Mouse (Mus musculus) small intestine, adult 2 months (tissue): Measurements from ENCODE around the gene Alox12b. TPM values are rescaled to one million over a fixed set of nuclear protein-coding genes. Genes with fewer than 3 reads are reported as not detected.
A peak's percentile ranks its signal among the peaks of the same experiment; 100 is the strongest.

Experiments
- H3K27ac ChIP-seq: fragments of 200-500 bp; 2 replicates; pipeline ENCODE4 v1.5.1; 2012; ENCODE audit warnings: low read depth, low read length, control low read depth, inconsistent platforms; ENCODE audit not compliant: insufficient read depth
- H3K27me3 ChIP-seq: fragments of 200-500 bp; 2 replicates; pipeline ENCODE4 v1.6.1; 2012; ENCODE audit warnings: mild to moderate bottlenecking, moderate library complexity, low read length, inconsistent platforms; ENCODE audit not compliant: control insufficient read depth, insufficient read depth
- H3K36me3 ChIP-seq: fragments of 200-500 bp; 2 replicates; pipeline ENCODE4 v1.6.1; 2012; ENCODE audit warnings: mild to moderate bottlenecking, low read length, control low read depth, inconsistent platforms; ENCODE audit not compliant: control insufficient read depth, insufficient read depth
- H3K4me1 ChIP-seq: fragments of 200-500 bp; 2 replicates; pipeline ENCODE4 v1.6.1; 2012; ENCODE audit warnings: low read length, inconsistent platforms, mixed read lengths; ENCODE audit not compliant: control insufficient read depth, insufficient read depth, insufficient read length
- H3K4me3 ChIP-seq: fragments of 200-500 bp; 2 replicates; pipeline ENCODE4 v1.5.1; 2012; ENCODE audit warnings: low read depth, mild to moderate bottlenecking, control low read depth, inconsistent platforms, low read length, moderate library complexity
- CTCF ChIP-seq: fragments of 200-500 bp; IDR thresholded peaks from 2 replicates; pipeline ENCODE4 v1.5.1; 2012; ENCODE audit warnings: low read depth, mild to moderate bottlenecking, control low read depth, inconsistent platforms, low read length, moderate library complexity, mixed read lengths; ENCODE audit not compliant: insufficient replicate concordance, insufficient read length; ENCODE audit errors: extremely low read depth
- POLR2A ChIP-seq: fragments of 200-500 bp; IDR thresholded peaks from 2 replicates; pipeline ENCODE4 v1.6.1; 2012; ENCODE audit warnings: low read depth, mild to moderate bottlenecking, control low read depth, inconsistent platforms, low read length, moderate library complexity
- WGBS: fragments of 180-500 bp; shearing (Covaris S2); methylation state at CpG from one replicate; pipeline ENCODE4 v1.1.7; 2018; 5-methylcytosine and 5-hydroxymethylcytosine counted together
- polyA plus RNA-seq: library from polyadenylated mRNA; depleted of rRNA; stranded (reverse); fragments of >200 nt; gene quantifications from 2 replicates; pipeline ENCODE4 v1.2.3, GENCODE M21; 2012

The Alox12b gene
- polyA plus RNA-seq, 1 experiment: not detected

DNA sequence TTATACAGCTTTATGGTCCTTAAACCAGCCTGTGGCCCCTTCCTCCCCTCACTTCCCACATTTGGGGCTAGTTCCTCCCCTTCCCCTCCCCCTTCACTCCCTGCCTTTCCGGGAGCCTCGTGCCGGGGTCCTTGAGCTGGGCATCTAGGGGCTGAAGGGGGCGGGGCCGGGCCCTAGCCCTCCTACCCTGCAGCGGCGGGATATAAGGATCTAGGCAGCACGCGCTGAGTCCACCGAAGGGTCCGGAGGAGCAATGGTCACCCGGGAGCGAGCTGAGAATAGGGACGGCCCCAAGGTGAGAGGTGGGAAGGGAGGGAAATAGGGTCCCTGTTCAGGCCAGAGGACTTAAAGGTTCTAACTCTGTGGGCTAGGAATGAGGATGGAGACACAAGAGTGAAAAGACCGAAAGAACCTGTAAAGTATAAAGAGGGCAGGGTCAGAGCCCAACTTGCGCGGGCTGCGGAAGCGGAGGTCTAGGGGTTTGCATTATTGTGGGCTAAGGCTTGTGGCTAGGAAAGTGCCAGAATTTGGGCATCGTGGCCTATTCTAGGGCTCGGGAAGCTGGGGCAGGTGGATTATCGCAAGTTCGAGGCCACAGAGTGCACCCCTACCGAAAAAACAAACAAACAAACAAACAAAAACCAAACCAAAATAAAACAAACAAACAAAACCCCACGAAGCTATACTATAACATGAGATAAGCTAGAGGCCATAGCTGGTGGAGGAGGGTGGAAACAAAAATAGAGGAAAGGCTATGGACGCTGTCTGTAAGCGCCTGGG, 36.4 kb upstream of the Alox12b start, which contains the start of gene Hes7:
Hes7 (plus strand) TSS at position 184 of the 780 bp plus-strand sequence.
- no peak for TF ChIP-seq CTCF
- TF ChIP-seq POLR2A: no peak
- 23% methylated on average over 27 of the region's 27 CpGs for WGBS
- Histone ChIP-seq H3K27me3 (no peaks in the 10 kb centered on the region), H3K4me3 (peak within 1 kb of the TSS; percentile 63), H3K4me1 (peaks cover 5% of the 10 kb centered on the region), H3K36me3 (no peaks in the 10 kb centered on the region), H3K27ac (no peak within 1 kb of the TSS)

DNA sequence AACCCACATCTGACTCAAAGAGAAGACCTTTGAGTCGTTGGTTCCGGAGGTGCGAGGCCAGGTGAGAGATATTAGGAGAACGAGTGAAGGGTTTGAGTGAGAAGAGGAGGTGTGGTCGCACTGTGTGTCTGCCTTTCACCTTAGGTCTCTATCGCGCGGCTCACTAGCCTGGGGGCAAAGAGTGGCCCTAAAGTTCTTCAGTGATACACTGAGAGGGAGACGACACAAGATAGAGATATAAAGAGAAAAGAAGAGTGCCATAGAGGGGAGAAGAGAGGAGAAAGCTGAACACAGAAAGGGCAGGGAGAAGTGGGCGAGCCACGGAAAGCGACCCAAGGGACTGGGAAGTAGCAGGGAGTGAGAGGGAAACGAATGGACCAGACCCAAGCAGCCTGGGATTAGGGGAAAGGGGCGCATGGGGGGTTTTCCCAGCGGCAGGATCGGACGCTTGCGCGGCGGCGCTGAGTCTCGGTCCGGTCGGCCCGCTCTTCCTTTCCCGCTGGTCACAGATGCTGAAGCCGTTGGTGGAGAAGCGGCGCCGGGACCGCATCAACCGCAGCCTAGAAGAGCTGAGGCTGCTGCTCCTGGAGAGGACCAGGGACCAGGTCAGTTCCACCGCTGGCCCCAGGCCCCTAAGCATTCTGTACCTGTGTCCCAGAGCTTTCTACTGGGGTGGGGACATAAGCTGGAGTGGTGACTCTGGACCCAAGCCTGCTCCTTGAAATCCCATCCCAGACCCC, 35.6 kb upstream of the Alox12b start:
- 2% methylated on average over 33 of the region's 33 CpGs for WGBS
- no peak overlapping the region for H3K27ac ChIP-seq
- TF ChIP-seq CTCF: no peak

DNA sequence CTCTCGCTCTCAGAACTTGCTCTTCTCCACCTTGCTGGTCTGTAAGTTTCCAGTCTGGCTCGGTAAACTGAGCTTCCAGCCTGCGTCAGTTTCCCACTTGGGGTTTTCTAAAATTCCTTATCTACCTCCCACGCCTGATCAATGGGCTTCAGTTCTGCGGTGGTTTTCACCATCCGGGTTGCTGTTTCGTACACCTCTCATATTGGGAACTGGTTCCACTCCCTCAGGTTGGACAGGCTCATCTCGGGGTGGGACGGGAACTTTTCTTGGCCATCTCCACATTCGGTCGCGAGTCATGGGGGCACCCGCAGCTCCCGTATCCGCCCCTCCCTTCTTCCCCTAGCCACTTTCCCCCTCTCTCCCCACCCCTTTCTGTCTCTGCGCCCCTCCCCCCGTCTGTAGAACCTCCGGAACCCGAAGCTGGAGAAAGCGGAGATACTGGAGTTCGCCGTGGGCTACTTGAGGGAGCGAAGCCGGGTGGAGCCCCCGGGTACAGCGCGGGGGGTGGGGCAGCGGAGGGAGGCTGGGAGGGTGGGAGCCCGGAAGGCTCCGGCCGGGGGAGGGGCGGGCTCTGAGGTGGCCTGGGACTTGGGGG, 35.0 kb upstream of the Alox12b start:
- Histone ChIP-seq H3K4me3 (peak overlapping the region; percentile 63), H3K27me3 (no peaks in the 10 kb centered on the region), H3K4me1 (peaks cover 5% of the 10 kb centered on the region), H3K36me3 (no peaks in the 10 kb centered on the region), H3K27ac (no peak overlapping the region)
- WGBS: under 1% methylated on average over 31 of the region's 32 CpGs
- TF ChIP-seq POLR2A (no peak), CTCF (no peak)

More for the DNA sequence above, 35.6 kb upstream of the Alox12b start:
- no peaks in the 10 kb centered on the region for H3K27me3 ChIP-seq
- H3K36me3 ChIP-seq: no peaks in the 10 kb centered on the region
- H3K4me1 ChIP-seq: peaks cover 5% of the 10 kb centered on the region
- H3K4me3 ChIP-seq: peak overlapping the region; percentile 63

DNA sequence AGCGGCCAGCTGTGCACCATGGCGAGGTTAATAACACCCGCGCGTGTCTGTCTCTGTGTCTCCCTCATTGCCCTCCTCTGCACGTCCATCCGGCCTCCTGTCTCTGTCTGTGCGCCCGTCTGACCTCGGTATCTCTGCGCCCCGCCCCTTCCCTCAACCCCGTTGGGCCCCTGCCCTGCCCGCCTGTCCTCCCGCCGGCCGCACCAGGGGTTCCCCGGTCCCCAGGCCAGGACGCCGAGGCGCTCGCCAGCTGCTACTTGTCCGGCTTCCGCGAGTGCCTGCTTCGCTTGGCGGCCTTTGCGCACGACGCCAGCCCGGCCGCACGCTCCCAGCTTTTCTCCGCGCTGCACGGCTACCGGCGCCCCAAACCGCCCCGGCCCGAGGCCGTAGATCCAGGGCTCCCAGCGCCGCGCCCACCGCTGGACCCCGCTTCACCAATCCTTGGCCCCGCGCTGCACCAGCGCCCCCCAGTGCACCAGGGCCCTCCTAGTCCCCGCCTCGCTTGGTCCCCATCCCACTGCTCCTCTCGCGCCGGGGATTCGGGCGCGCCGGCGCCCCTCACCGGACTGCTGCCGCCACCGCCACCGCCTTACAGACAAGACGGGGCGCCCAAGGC, 34.3 kb upstream of the Alox12b start, which contains the start of gene 9130213A22Rik:
9130213A22Rik (minus strand) TSS at position 254 of the 616 bp plus-strand sequence.
- H3K36me3 ChIP-seq: no peaks in the 10 kb centered on the region
- H3K27ac ChIP-seq: peak within 1 kb of the TSS; percentile 35; the same call in 1 of the 2 replicates
- peak; percentile 31; the same call in 1 of the 2 replicates for TF ChIP-seq CTCF
- no peak for TF ChIP-seq POLR2A
- under 1% methylated on average over 64 of the region's 66 CpGs for WGBS
- H3K4me3 ChIP-seq: peak within 1 kb of the TSS; percentile 63
- H3K27me3 ChIP-seq: no peaks in the 10 kb centered on the region
- H3K4me1 ChIP-seq: peaks cover 5% of the 10 kb centered on the region

DNA sequence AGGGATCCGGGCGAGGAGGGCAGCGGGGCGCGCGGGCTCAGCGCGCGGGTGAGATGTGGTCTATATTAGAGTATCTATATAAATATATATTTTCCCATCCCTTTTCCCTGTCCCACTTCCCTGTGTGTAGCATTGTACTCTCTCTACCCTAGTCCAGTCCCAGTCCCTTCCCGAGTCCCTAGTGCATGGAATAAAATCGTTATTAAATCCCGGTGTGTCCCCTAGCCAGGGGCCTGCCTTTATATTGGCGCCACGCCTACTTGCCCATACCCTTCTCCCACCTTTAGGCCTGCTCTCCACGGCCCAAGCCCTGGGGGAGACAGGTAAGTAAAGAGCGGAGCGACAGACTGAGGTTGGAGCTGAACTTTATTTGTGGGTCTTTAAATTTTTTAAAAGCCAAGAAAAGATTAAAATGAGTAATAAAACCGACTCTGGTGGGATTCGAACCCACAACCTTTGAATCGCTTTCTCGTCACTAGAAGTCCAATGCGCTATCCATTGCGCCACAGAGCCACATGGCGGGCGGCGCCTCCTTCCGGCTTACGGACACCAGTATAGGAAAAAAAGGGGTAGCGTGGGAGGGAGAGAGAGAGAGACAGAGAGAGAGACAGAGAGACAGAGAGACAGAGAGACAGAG, 33.6 kb upstream of the Alox12b start:
- peak overlapping the region; percentile 63 for H3K4me3 ChIP-seq
- 2% methylated on average over 29 of the region's 29 CpGs for WGBS
- H3K4me1 ChIP-seq: peaks cover 5% of the 10 kb centered on the region
- no peaks in the 10 kb centered on the region for H3K27me3 ChIP-seq
- no peaks in the 10 kb centered on the region for H3K36me3 ChIP-seq
- peak overlapping the region; percentile 58 for H3K27ac ChIP-seq
- TF ChIP-seq CTCF: no peak
- TF ChIP-seq POLR2A: no peak

DNA sequence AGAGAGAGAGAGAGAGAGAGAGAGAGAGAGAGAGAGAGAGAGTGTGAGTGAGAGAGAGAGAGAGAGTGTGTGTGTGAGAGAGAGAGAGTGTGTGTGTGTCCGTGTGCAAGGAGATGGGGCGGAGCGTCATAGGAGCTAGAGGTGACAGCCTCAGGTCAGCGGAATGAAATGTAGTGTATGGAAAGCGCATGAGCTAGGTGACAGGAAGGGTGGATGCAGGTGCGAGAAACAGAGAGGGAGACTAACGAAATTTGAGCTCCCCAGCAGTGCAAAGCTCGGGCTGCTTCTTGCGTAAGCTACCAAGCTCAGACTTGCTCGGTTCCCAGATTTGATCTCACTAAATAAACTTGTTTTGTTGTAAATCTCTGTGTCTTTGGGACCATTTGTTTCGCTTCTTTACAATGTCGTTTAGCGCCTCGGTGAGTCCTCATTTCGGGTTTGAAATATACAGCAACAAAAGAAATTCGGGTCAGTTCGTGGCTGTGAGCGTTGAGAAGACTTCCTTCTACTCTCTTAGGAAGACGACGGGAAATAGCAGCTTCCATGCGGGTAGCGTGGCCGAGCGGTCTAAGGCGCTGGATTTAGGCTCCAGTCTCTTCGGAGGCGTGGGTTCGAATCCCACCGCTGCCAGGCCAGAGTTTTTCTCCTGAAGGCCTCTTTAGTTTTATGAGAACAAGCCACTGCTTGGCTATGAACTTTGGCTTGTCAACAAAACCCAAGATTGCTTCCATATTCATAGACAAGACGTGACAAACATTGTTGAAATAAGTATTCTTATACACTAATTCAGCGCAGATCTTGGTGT, 32.9 kb upstream of the Alox12b start:
- WGBS: under 1% methylated on average over 31 of the region's 31 CpGs
- H3K27me3 ChIP-seq: no peaks in the 10 kb centered on the region
- peaks cover 4% of the 10 kb centered on the region for H3K4me1 ChIP-seq
- TF ChIP-seq POLR2A (no peak), CTCF (no peak)
- H3K4me3 ChIP-seq: peak overlapping the region; percentile 63
- no peaks in the 10 kb centered on the region for H3K36me3 ChIP-seq
- peak overlapping the region; percentile 58 for H3K27ac ChIP-seq
